Mouse (Mus musculus) WW6 (cell line): Measurements from ENCODE around the gene Ifnlr1.
"Not testable (repeated sequence)": the region's sequence is repeated elsewhere in the genome, so short reads cannot be mapped to it uniquely, and the experiment has no call there.

Experiments used
- DNase-seq: peaks from one replicate; pipeline ENCODE4 v3.0.0-alpha.2; 2013; ENCODE audit warnings: low read depth, low spot score

Gene Ifnlr1

GRCm38 (mm10) chr4:135685906-135686567, at the start of gene Ifnlr1:
Ifnlr1 (plus strand) TSS chr4:135686287.
- DNase-seq: no peak

DNA sequence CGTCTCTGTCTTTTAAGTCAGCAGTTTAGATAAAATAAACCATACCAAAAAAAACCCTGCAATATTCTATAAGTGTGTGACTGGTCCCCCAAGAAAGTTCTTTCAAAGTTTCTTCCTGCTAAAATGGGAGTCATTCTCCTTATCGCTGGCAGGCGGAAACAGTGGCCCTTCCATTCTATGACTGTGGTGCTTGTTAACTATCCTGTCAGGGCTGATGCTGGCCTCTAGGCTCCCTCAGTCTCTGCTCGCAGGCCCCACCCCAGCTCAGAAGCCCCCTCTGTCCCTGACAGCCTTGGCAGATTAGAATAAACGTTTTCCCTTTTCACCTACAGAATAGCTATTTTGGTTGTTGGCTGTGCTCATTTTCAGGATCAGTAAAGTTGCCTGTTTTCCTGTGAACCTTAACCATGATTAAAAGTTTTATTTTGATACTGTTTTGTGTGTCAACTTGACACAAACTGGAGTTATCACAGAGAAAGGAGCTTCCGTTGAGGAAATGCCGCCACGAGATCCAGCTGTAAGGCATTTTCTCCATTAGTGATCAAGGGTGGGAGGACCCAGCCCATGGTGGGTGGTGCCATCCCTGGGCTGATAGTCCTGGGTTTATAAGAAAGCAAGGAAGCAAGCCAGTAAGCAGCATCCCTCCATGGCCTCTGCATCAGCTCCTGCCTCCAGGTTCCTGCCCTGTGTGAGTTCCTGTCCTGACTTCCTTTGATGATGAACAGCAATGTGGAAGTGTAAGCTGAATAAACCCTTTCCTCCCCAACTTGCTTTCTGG, 44.6 kb upstream of the Ifnlr1 start:
- not testable (repeated sequence) for DNase-seq

DNA sequence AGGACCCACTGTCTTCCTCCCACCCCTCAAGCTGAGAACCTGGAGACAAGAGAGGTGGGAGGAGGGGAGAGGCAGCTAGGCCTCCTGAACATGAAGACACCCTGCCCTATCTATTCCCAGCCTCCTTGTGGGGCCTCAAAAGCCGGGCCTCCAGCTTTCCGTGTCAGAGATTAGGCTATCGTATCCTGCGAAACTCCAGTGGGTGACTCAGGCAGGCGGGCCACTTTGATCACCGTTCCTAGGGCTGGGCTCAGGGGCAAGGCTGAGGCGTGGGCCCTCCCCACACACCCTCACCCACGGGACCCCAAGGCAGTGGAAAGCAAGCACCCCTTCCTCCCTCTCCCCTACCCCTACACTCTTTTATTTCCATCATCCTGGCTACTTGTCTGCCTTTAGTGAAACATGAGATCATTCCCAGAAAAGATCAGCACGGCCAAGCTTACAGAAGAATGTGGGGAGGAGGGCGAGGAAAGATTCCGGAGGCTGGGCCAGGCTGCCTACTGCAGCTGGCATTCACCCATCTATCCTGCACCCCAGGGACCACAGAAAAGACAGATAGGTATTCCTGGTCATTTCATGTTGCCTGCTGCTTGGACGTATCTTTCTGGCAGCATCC, 41.0 kb upstream of the Ifnlr1 start:
- DNase-seq: no peak

GRCm38 (mm10) chr4:135652966-135653607, 33.0 kb upstream of the Ifnlr1 start:
- no peak for DNase-seq

- DNase-seq: no peak
Observed at GRCm38 (mm10) chr4:135653956-135654355, 32.1 kb upstream of the Ifnlr1 start.

DNA sequence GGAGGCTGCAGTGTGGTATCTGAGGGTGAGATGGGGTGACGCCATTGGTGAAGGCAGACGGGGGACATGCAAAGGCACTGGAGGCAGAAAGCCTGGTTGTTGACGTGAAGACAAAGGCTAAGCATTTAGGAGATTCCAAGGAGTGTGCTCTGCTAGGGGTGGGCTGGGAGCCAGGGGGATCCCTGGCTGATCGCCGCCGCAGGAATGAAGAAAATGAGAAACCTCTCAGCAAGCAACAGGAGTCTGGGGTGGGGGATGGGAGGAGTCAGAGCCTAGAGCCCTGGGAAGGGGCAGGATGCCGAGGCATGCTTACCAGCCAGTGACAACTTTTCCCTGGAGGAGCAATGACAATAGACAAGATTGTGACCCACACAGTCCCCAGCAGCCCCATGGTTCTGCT, 30.6 kb upstream of the Ifnlr1 start:
- no peak for DNase-seq

DNA sequence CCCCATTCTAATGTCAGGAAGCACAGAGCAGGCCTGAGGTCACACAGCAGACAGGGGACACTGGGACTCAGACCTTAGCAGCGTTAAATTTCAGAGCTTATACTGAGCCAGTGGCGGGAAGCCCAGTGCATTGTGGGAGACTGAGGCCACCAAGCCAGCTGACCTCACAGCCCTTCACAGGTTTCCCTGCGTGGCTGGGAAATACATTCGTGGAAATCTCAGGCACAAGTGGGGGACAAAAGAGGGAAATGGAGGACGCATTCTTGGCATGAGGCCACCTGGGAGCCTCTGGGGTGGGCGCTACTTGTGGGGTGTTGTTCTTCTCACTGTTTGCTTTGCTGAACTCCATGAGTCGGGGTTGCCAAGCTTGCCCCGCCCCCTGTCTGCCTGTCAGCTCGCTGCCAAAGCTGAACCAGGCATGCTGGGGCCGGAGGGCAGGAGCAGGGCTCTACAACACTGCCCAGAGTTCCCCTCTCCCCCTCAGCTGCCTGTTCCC, 29.9 kb upstream of the Ifnlr1 start:
- DNase-seq: no peak

DNA sequence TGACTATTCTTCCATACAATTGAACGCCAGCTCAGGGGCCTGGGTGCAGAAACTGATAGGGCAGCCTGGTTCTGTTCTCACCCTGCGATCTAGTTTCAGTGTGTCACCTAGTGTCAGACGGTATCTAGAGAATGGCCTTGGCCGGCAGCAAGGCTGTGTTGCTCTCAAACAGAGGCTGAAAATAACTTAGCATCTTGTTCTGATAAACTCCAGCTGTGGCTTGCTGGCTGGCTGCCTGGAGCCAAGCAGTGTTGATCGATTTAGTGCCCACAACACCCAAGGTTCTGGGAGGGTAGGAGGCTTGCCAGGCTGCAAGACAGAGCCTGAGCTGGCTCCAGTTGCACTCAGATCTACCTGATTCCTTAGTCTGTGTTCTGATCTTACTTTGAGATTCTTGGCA, 27.6 kb upstream of the Ifnlr1 start:
- DNase-seq: no peak

DNA sequence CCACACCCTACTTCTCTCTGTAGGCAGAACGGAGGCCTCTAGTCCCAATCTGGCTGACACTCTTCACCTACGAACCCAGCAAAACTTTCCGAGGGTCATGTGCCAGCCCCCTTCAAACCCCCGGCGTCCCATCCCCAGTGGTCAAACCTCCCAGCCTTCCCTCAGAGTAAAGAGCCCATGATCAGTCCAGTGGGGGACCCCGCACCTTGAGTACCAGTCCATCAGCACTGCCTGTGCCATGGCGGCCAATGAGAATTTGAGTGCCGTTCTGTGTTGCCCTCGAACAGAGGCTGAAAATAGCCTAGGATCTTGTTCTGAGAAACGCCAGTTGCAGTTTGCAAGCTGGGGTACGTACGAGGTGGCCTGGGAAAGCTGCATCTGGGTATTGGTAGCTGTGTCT, 27.2 kb upstream of the Ifnlr1 start:
- DNase-seq: no peak

- no peak for DNase-seq
Observed at GRCm38 (mm10) chr4:135661082-135661809, 24.8 kb upstream of the Ifnlr1 start.

DNA sequence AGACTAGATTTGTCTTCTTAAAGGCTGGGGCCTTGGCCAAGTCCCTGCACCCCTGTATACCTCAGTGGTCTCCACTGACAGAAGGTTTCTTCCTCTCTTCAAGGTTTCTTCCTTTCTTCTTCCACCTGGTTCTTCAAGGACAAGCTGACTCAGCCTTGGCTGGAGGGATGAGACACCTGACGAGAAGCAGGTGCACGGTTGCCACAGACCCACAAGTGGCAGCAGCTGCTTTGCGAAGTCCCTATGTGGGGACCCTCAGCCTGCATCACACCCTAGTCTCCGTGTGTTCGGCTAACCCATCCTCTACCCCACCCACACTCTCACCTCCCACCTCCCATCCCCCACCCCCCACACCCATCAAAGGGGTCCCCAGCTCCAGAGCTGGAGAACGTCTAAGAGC, 24.1 kb upstream of the Ifnlr1 start:
- no peak for DNase-seq

GRCm38 (mm10) chr4:135664656-135665055, 21.4 kb upstream of the Ifnlr1 start:
- no peak for DNase-seq

DNA sequence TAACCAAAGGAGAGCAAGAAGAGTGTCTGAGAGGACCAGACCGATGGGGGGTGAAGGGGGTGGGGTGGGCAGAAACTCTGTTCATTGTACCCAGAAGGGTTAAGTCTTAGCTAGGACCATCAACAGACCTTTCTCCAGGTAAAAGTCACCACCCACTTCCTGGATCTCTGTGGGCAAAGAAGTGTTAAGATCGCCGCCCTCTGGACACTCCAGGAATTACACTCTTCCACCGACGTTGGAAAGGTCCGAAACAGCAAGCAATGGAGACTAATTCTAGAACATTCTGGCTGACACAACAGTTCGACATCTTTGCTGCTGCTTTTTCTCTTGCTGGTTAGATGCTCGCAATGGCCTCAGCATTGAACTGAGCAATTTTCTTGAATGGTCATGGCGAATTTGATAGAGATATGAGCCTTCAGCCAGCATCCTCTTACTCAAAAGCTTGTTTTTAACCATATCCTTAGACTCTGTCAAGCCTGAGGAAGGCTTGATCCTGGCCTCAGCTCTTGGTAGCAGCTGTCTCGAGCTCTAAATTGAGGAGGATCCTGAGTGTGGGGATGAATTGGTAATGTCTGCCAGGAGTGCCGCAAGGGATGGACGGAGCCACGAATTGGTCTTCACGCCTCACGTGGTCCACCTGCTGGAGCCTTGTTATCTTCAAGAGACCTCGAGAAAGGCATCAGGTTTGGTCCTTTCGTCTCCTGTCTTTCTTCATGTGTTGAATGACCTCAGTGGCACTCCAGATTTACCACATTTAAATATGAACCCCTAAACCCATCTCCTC, 19.7 kb upstream of the Ifnlr1 start:
- no peak for DNase-seq

- DNase-seq: no peak
Observed at GRCm38 (mm10) chr4:135667266-135667844, 18.7 kb upstream of the Ifnlr1 start.

DNA sequence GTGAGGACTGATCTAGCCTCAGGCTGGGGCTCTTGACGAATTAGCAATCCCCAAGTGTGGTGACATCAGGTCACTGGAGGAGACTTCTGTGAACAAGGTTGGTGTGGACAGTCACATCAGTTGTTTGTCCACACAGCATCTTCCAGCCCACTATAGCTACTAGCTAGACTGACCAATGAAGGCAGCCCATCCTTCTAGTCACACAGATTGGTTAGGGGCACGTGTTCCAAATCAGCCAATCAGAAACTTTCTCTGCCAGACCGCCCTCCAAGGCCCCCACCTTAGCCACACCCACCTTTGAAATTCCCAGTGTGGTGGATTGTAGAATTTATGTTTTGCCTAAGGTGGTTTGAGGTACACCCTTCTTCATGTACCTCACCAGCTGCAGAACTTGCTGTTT, 12.6 kb upstream of the Ifnlr1 start:
- no peak for DNase-seq

- no peak for DNase-seq
Observed at GRCm38 (mm10) chr4:135674993-135675392, 11.1 kb upstream of the Ifnlr1 start.

DNA sequence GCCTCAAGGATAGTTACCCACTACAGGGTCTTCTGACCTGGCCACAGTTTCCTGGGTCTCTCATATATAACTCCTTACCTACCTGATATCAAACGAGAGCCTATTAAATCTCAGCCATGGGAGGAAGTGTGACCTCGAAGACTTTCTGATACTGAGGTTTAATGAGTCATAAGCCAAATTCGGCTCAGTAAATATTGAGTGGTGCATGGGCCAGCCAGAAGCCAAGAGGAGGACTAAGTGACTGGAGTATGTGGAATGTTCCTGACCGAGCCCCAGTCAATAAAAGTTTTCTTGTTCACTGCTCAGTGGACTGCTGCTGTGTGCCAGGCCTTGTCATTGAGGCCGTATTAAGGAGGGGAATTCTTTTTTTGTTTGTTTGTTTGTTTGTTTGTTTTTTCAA, 9.6 kb upstream of the Ifnlr1 start:
- DNase-seq: no peak

GRCm38 (mm10) chr4:135679316-135679715, 6.8 kb upstream of the Ifnlr1 start:
- no peak for DNase-seq

DNA sequence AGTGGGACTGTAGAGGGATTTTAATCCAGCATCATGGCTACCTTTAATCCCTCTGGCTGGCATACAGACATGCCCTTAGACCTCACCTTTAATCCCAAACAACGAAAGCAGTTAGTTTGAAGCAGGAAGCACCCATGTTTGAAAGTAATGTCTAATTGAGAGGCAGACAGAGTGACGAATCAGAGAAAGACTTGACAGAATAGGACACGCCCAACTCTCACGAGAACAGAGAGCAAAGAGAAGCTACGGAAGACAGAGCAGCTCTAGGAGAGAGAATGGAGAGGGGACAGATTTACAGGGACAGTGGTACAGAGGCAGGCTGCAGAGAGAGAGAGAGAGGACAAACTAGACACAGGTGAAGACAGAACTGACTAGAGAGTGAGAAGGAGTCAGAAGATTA, 4.3 kb upstream of the Ifnlr1 start:
- no peak for DNase-seq

DNA sequence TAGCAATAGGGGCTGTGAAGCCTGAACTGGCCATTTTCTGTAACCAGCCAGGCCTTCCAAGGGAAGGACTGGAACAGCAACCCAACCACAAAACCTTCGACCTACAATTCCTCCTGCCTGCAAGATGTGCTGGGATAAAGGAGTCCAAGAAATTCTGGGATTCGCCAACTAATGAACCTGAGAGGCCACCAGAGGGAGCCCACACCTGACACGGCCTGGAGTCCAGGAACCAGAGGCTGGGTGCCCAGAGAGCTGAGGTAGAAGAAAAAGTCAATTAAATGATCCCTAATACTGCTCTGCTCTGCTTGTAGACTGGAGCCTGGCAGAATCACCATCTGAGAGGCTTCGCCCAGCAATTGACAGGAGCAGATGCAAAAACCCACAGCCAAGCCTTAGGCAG, 2.5 kb upstream of the Ifnlr1 start:
- DNase-seq: no peak
